Mouse (Mus musculus) forebrain, embryonic 11.5 days (tissue): ENCODE measurements at regions not wholly inside any gene's neighbourhood (a gene's known extent, or its start where the extent isn't known, plus 50 kb on each side); places are given as distances from the start of the nearest gene placed in this dataset.

ENCODE experiments used
- ATAC-seq: fragments of 200-750 bp; cut with Nextera tagmentation; replicated peaks from 2 replicates; pipeline ENCODE4 v1.8.0; 2017; ENCODE audit warnings: moderate TSS enrichment; ENCODE audit not compliant: low FRiP score
- DNase-seq: peaks from one replicate; pipeline ENCODE4 v3.0.0-alpha.2; 2017; ENCODE audit warnings: low spot score
- H3K27ac ChIP-seq: fragments of 300-500 bp; sonication (generic); 2 replicates; pipeline ENCODE4 v1.5.1; 2014; ENCODE audit warnings: low read depth, low read length
- H3K27me3 ChIP-seq: fragments of 300-500 bp; sonication (generic); 2 replicates; pipeline ENCODE4 v1.6.1; 2014; ENCODE audit warnings: mild to moderate bottlenecking, low read length, mixed read lengths; ENCODE audit not compliant: control insufficient read depth, insufficient read depth
- H3K36me3 ChIP-seq: fragments of 300-500 bp; sonication (generic); 2 replicates; pipeline ENCODE4 v1.6.1; 2014; ENCODE audit warnings: mild to moderate bottlenecking, low read length, moderate library complexity, mixed read lengths; ENCODE audit not compliant: control insufficient read depth, insufficient read depth
- H3K4me1 ChIP-seq: fragments of 300-500 bp; sonication (generic); replicated peaks from 2 replicates; pipeline ENCODE4 v1.6.1; 2014; ENCODE audit warnings: low read length, mixed read lengths; ENCODE audit not compliant: control insufficient read depth, insufficient read depth
- H3K4me2 ChIP-seq: fragments of 300-500 bp; sonication (generic); 2 replicates; pipeline ENCODE4 v1.6.1; 2014; ENCODE audit warnings: low read depth, mild to moderate bottlenecking, low read length, moderate library complexity, mixed read lengths; ENCODE audit not compliant: severe bottlenecking
- H3K4me3 ChIP-seq: fragments of 300-500 bp; sonication (generic); 2 replicates; pipeline ENCODE4 v1.5.1; 2014; ENCODE audit warnings: low read depth, low read length
- H3K9ac ChIP-seq: fragments of 300-500 bp; sonication (generic); 2 replicates; pipeline ENCODE4 v1.6.1; 2014; ENCODE audit warnings: low read length
- H3K9me3 ChIP-seq: fragments of 300-500 bp; sonication (generic); 2 replicates; pipeline ENCODE4 v1.6.1; 2016; ENCODE audit warnings: low read length, mixed read lengths; ENCODE audit not compliant: control insufficient read depth

GRCm38 (mm10) chr1:143858532-143858931 lies 81.5 kb downstream of the Uchl5 start:
- Histone ChIP-seq H3K27ac (no peak overlapping the region), H3K36me3 (no peaks in the 10 kb centered on the region), H3K9ac (no peak overlapping the region), H3K27me3 (no peaks in the 10 kb centered on the region), H3K9me3 (no peaks in the 10 kb centered on the region), H3K4me3 (no peak overlapping the region), H3K4me1 (no peaks in the 10 kb centered on the region), H3K4me2 (no peak overlapping the region)
- DNase-seq, result no peak
- no peak for ATAC-seq
